Mouse (Mus musculus) liver, embryonic 11.5 days (tissue): Measurements from ENCODE around the gene Ipo13. TPM values are rescaled to one million over a fixed set of nuclear protein-coding genes. Genes with fewer than 3 reads are reported as not detected.

Experiments
- ATAC-seq: fragments of 200-750 bp; cut with Nextera tagmentation; replicated peaks from 2 replicates; pipeline ENCODE4 v1.8.0; 2017; ENCODE audit warnings: moderate number of reproducible peaks, mild to moderate bottlenecking, moderate TSS enrichment, moderate library complexity; ENCODE audit not compliant: low FRiP score
- DNase-seq: peaks from one replicate; pipeline ENCODE4 v3.0.0-alpha.2; 2017; ENCODE audit warnings: low spot score
- H3K27ac ChIP-seq: fragments of 300-500 bp; sonication (generic); 2 replicates; pipeline ENCODE4 v1.5.1; 2014; ENCODE audit warnings: mild to moderate bottlenecking, low read depth, low read length, control low read depth
- H3K27me3 ChIP-seq: fragments of 300-500 bp; sonication (generic); replicated peaks from 2 replicates; pipeline ENCODE4 v1.6.1; 2014; ENCODE audit warnings: low read length, mixed read lengths; ENCODE audit not compliant: control insufficient read depth, insufficient read depth
- H3K36me3 ChIP-seq: fragments of 300-500 bp; sonication (generic); 2 replicates; pipeline ENCODE4 v1.6.1; 2014; ENCODE audit warnings: mild to moderate bottlenecking, low read length, moderate library complexity, mixed read lengths; ENCODE audit not compliant: control insufficient read depth, insufficient read depth
- H3K4me1 ChIP-seq: fragments of 300-500 bp; sonication (generic); replicated peaks from 2 replicates; pipeline ENCODE4 v1.6.1; 2014; ENCODE audit warnings: low read length, mixed read lengths; ENCODE audit not compliant: control insufficient read depth, insufficient read depth
- H3K4me2 ChIP-seq: fragments of 300-500 bp; sonication (generic); 2 replicates; pipeline ENCODE4 v1.6.1; 2014; ENCODE audit warnings: mild to moderate bottlenecking, control low read depth, moderate library complexity
- H3K4me3 ChIP-seq: fragments of 300-500 bp; sonication (generic); 2 replicates; pipeline ENCODE4 v1.5.1; 2014; ENCODE audit warnings: low read depth, low read length, control low read depth
- H3K9ac ChIP-seq: fragments of 300-500 bp; sonication (generic); 2 replicates; pipeline ENCODE4 v1.6.1; 2014; ENCODE audit warnings: low read depth, low read length, control low read depth
- H3K9me3 ChIP-seq: fragments of 300-500 bp; sonication (generic); 2 replicates; pipeline ENCODE4 v1.6.1; 2016; ENCODE audit warnings: low read length, inconsistent platforms, mixed read lengths; ENCODE audit not compliant: control insufficient read depth
- WGBS: fragments of 180-500 bp; shearing (Covaris S2); extraction: QIAGEN DNeasy Blood & Tissue Kit; methylation state at CpG from one replicate; pipeline ENCODE4 v1.1.7; 2014; 5-methylcytosine and 5-hydroxymethylcytosine counted together
- polyA plus RNA-seq: library from polyadenylated mRNA; unstranded; fragments of >200 nt; fragmentation: Nextera tagmentation; extraction: Ambion mirVana; gene quantifications from 2 replicates; pipeline ENCODE4 v1.2.1, GENCODE M21; 2014

Ipo13 gene
- polyA plus RNA-seq, 1 experiment from 2014 or later = 44.2 TPM

DNA sequence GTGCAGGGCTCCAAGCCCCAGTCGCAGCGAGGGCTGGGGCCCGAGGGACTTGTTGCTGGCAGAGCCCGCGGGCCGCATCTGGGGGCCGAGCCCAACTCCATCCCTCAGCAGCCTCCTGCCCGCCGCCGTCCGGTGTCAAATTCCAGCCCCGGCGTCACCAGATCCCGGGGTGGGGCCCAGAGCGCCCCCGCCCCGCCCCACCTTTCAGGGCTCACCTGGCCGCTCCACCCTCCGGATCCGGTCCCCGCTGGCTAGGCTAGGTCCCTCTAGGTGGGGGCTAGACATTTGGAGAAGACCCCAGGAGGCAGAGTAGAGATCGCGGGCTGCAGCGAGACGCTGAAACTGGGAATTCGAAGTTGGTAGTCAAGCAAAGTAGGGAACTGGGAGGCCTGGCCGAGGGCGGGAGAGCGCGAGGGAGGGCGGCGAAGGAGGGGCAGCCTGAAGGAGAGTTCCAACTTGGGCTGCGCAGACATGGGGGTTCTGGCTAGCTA, 14.6 kb upstream of the Ipo13 start, which contains the start of gene Artn:
Gene Artn, minus strand, starts transcription at position 373 of the 491 bp plus-strand sequence.
- Histone ChIP-seq H3K4me3 (peak within 1 kb of the TSS; percentile 40), H3K27me3 (peaks cover 56% of the 10 kb centered on the region), H3K36me3 (no peaks in the 10 kb centered on the region), H3K9ac (peak within 1 kb of the TSS; percentile 35), H3K9me3 (peaks cover 3% of the 10 kb centered on the region; the same call in 1 of the 2 replicates), H3K4me2 (peak within 1 kb of the TSS; percentile 95), H3K4me1 (peaks cover 30% of the 10 kb centered on the region), H3K27ac (peak within 1 kb of the TSS; percentile 57)
- ATAC-seq (peak; percentile 8; the same call in 1 of the 2 replicates), DNase-seq (peak; percentile 65)
- WGBS = 3% methylated on average over 33 of the region's 33 CpGs

DNA sequence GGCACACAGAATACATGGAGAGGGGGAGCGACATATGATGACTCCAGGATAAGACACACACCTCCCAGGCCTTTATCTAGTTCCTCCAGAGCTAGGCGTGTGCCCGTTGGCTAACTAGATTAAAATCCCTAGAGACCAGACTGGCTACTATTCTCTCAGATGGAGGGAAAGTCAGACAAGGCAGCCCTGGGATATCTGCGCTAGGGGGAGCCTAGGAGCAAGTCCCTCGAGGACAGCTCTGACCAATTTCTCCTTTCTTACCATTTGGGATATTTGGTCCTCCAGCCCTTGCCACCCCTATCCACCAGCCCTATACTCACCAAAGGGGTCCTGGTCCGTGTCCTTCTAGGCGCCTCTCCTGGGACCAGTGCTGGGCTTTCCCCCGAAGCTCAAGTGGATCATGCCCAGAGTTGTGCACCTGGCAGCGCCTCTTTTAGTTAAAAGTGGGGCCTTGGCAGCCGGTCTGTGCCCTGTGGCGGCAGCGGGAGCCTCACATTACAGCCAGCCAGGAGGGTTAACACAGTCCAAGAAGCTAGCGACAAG, 14.0 kb upstream of the Ipo13 start:
- Histone ChIP-seq H3K36me3 (no peaks in the 10 kb centered on the region), H3K9ac (peak overlapping the region; percentile 35), H3K9me3 (peaks cover 3% of the 10 kb centered on the region; the same call in 1 of the 2 replicates), H3K4me2 (peak overlapping the region; percentile 95), H3K27ac (peak overlapping the region; percentile 57), H3K27me3 (peaks cover 56% of the 10 kb centered on the region), H3K4me1 (peaks cover 30% of the 10 kb centered on the region), H3K4me3 (peak overlapping the region; percentile 40)
- 1% methylated on average over 13 of the region's 13 CpGs for WGBS
- peak; percentile 66 for DNase-seq
- ATAC-seq = peak; percentile 88

DNA sequence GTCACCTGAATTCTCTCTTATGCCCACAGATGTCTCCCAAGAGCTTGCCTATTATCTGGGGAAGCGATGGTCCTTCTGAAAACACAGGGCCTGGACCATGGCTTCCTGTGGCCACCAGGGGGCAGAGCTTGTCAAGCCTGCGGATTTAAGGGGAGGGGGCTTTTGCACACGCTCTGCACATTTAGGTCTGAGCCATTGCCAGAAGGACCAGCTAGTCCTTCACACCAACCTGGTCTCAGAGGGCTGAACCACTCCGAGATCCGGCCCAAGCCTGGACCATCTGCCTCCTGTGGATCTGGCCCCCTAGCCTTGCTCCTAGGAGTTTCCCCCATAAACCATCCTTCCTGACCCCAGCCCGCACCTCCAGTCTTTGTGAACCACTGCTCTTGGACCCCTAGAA, 13.4 kb upstream of the Ipo13 start:
- Histone ChIP-seq H3K4me3 (no peak overlapping the region), H3K27ac (peak overlapping the region; percentile 57; the same call in 1 of the 2 replicates), H3K9ac (no peak overlapping the region), H3K9me3 (peaks cover 3% of the 10 kb centered on the region; the same call in 1 of the 2 replicates), H3K4me2 (peak overlapping the region; percentile 95), H3K27me3 (peaks cover 56% of the 10 kb centered on the region), H3K36me3 (no peaks in the 10 kb centered on the region), H3K4me1 (peaks cover 30% of the 10 kb centered on the region)
- WGBS = 11% methylated on average over 6 of the region's 6 CpGs
- DNase-seq = peak; percentile 53
- peak; percentile 61 for ATAC-seq

GRCm38 (mm10) chr4:117926545-117927482, 12.0 kb upstream of the Ipo13 start:
- H3K4me2 ChIP-seq = peak overlapping the region; percentile 95
- peaks cover 30% of the 10 kb centered on the region for H3K4me1 ChIP-seq
- DNase-seq (peak; percentile 59), ATAC-seq (0 out of 2 replicates have a peak, but pooled peaks have one; percentile 13)
- H3K9me3 ChIP-seq = peaks cover 3% of the 10 kb centered on the region; the same call in 1 of the 2 replicates
- H3K27me3 ChIP-seq = peaks cover 56% of the 10 kb centered on the region
- no peak overlapping the region for H3K27ac ChIP-seq
- peak overlapping the region; percentile 59 for H3K9ac ChIP-seq
- H3K4me3 ChIP-seq = peak overlapping the region; percentile 58
- 3% methylated on average over 71 of the region's 71 CpGs for WGBS
- H3K36me3 ChIP-seq = no peaks in the 10 kb centered on the region

- WGBS = 49% methylated on average over 5 of the region's 6 CpGs
- Histone ChIP-seq H3K4me2 (no peak overlapping the region), H3K9ac (no peak overlapping the region), H3K27ac (no peak overlapping the region), H3K9me3 (no peaks in the 10 kb centered on the region), H3K27me3 (peaks cover 51% of the 10 kb centered on the region), H3K4me1 (peaks cover 30% of the 10 kb centered on the region), H3K36me3 (no peaks in the 10 kb centered on the region), H3K4me3 (no peak overlapping the region)
- DNase-seq (no peak), ATAC-seq (no peak)
Observed at GRCm38 (mm10) chr4:117924916-117925315, 10.1 kb upstream of the Ipo13 start.

GRCm38 (mm10) chr4:117923450-117923849, 8.7 kb upstream of the Ipo13 start:
- Histone ChIP-seq H3K36me3 (no peaks in the 10 kb centered on the region), H3K9ac (no peak overlapping the region), H3K4me1 (peaks cover 16% of the 10 kb centered on the region), H3K27me3 (peaks cover 39% of the 10 kb centered on the region), H3K4me3 (no peak overlapping the region), H3K9me3 (no peaks in the 10 kb centered on the region), H3K27ac (no peak overlapping the region), H3K4me2 (no peak overlapping the region)
- WGBS = 78% methylated on average over 2 of the region's 2 CpGs
- DNase-seq (no peak), ATAC-seq (no peak)

GRCm38 (mm10) chr4:117921358-117921757, 6.6 kb upstream of the Ipo13 start:
- no peak overlapping the region for H3K9ac ChIP-seq
- DNase-seq = no peak
- no peaks in the 10 kb centered on the region for H3K36me3 ChIP-seq
- no peak overlapping the region for H3K27ac ChIP-seq
- no peaks in the 10 kb centered on the region for H3K9me3 ChIP-seq
- H3K4me1 ChIP-seq = peaks cover 13% of the 10 kb centered on the region
- H3K4me3 ChIP-seq = no peak overlapping the region
- H3K27me3 ChIP-seq = peaks cover 18% of the 10 kb centered on the region
- ATAC-seq = no peak
- H3K4me2 ChIP-seq = no peak overlapping the region
- WGBS = 87% methylated on average over 2 of the region's 2 CpGs

DNA sequence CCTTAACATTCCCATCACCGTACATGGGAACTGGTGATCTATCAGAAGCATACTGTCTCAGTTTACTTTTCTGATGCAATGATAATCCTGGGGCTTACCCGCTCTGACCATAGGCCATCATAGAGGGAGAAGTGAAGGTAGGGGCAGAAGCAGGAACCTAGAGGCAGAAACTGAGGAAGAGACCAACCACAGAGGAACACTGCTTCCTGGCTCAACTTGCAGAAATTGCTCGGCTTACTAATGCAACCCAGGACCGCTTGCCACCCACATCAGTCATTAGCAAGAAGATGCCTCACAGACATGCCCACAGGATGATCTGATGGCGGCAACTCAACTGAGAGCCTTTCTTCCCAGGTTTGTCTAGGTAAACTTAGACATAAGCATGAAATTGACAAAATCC, 4.0 kb upstream of the Ipo13 start:
- Histone ChIP-seq H3K27ac (no peak overlapping the region), H3K9me3 (no peaks in the 10 kb centered on the region), H3K36me3 (no peaks in the 10 kb centered on the region), H3K9ac (no peak overlapping the region), H3K4me1 (peaks cover 22% of the 10 kb centered on the region), H3K4me3 (no peak overlapping the region), H3K4me2 (no peak overlapping the region), H3K27me3 (0 out of 2 replicates have a peak, but pooled peaks cover 2% of the 10 kb centered on the region)
- WGBS = 60% methylated on average over 5 of the region's 5 CpGs
- ATAC-seq = no peak
- no peak for DNase-seq
